Mouse (Mus musculus) lung, postnatal 0 days (tissue): ENCODE measurements around the gene Gm17482. TPM values are rescaled to one million over a fixed set of nuclear protein-coding genes. Genes with fewer than 3 reads are reported as not detected.

Source experiments
- ATAC-seq: fragments of 200-750 bp; cut with Nextera tagmentation; 2 replicates; pipeline ENCODE4 v1.8.0; 2017; ENCODE audit warnings: moderate library complexity
- DNase-seq: peaks from one replicate; pipeline ENCODE4 v3.0.0-alpha.2; 2016; ENCODE audit warnings: low spot score
- H3K27ac ChIP-seq: fragments of 300-500 bp; sonication (generic); 2 replicates; pipeline ENCODE4 v1.5.1; 2014; ENCODE audit warnings: antibody characterized with exemption, mild to moderate bottlenecking, low read length, mixed read lengths
- H3K27me3 ChIP-seq: fragments of 300-500 bp; sonication (generic); replicated peaks from 2 replicates; pipeline ENCODE4 v1.6.1; 2014; ENCODE audit warnings: low read length, mixed read lengths; ENCODE audit not compliant: insufficient read depth
- H3K36me3 ChIP-seq: fragments of 300-500 bp; sonication (generic); 2 replicates; pipeline ENCODE4 v1.6.1; 2014; ENCODE audit warnings: low read length, mixed read lengths; ENCODE audit not compliant: insufficient read depth
- H3K4me1 ChIP-seq: fragments of 300-500 bp; sonication (generic); 2 replicates; pipeline ENCODE4 v1.6.1; 2014; ENCODE audit warnings: antibody characterized with exemption, low read depth, low read length, mixed read lengths; ENCODE audit not compliant: insufficient read depth
- H3K4me2 ChIP-seq: fragments of 300-500 bp; sonication (generic); replicated peaks from 2 replicates; pipeline ENCODE4 v1.6.1; 2014; ENCODE audit warnings: low read depth, mild to moderate bottlenecking, low read length, moderate library complexity, mixed read lengths
- H3K4me3 ChIP-seq: fragments of 300-500 bp; sonication (generic); 2 replicates; pipeline ENCODE4 v1.5.1; 2014; ENCODE audit warnings: low read depth, low read length
- H3K9ac ChIP-seq: fragments of 300-500 bp; sonication (generic); replicated peaks from 2 replicates; pipeline ENCODE4 v1.6.1; 2014; ENCODE audit warnings: low read depth, mild to moderate bottlenecking
- H3K9me3 ChIP-seq: fragments of 300-500 bp; sonication (generic); 2 replicates; pipeline ENCODE4 v1.6.1; 2016; ENCODE audit warnings: low read length, mixed read lengths
- CTCF ChIP-seq: IDR thresholded peaks from 2 replicates; pipeline ENCODE4 v1.5.1; 2016; ENCODE audit warnings: antibody characterized with exemption, mild to moderate bottlenecking
- EP300 ChIP-seq: IDR thresholded peaks from 2 replicates; pipeline ENCODE4 v1.6.1; 2016; ENCODE audit warnings: antibody characterized with exemption, mild to moderate bottlenecking, control low read depth
- WGBS: fragments of 180-500 bp; shearing (Covaris S2); extraction: QIAGEN DNeasy Blood & Tissue Kit; methylation state at CpG from one replicate; pipeline ENCODE4 v1.1.7; 2014; 5-methylcytosine and 5-hydroxymethylcytosine counted together
- polyA plus RNA-seq: library from polyadenylated mRNA; unstranded; fragments of >200 nt; fragmentation: Nextera tagmentation; extraction: Ambion mirVana; gene quantifications from 2 replicates; pipeline ENCODE4 v1.2.1, GENCODE M21; 2015

The Gm17482 gene
- polyA plus RNA-seq, 1 experiment from 2014 or later = not detected

GRCm38 (mm10) chr6:115210820-115211219, 16.3 kb upstream of the Gm17482 start:
- no peak overlapping the region for H3K4me2 ChIP-seq
- ATAC-seq = 0 out of 2 replicates have a peak, but pooled peaks have one; percentile 19
- H3K9me3 ChIP-seq = no peaks in the 10 kb centered on the region
- no peaks in the 10 kb centered on the region for H3K27me3 ChIP-seq
- no peaks in the 10 kb centered on the region for H3K36me3 ChIP-seq
- H3K4me3 ChIP-seq = no peak overlapping the region
- DNase-seq = peak; percentile 72
- TF ChIP-seq CTCF (no peak), EP300 (0 out of 2 replicates have a peak, but pooled peaks have one; percentile 20)
- H3K9ac ChIP-seq = no peak overlapping the region
- WGBS = 64% methylated on average over 3 of the region's 3 CpGs
- no peaks in the 10 kb centered on the region for H3K4me1 ChIP-seq
- no peak overlapping the region for H3K27ac ChIP-seq

GRCm38 (mm10) chr6:115212132-115212903, 14.8 kb upstream of the Gm17482 start:
- Histone ChIP-seq H3K27ac (no peak overlapping the region; the same call in 1 of the 2 replicates), H3K27me3 (no peaks in the 10 kb centered on the region), H3K9ac (no peak overlapping the region), H3K4me2 (no peak overlapping the region), H3K36me3 (no peaks in the 10 kb centered on the region), H3K4me1 (no peaks in the 10 kb centered on the region), H3K4me3 (no peak overlapping the region), H3K9me3 (no peaks in the 10 kb centered on the region)
- TF ChIP-seq EP300 (peak; percentile 79), CTCF (no peak)
- ATAC-seq (peak; percentile 64), DNase-seq (peak; percentile 84)
- 46% methylated on average over 5 of the region's 5 CpGs for WGBS

- TF ChIP-seq EP300 = no peak
- TF ChIP-seq CTCF = no peak
- Histone ChIP-seq H3K9me3 (no peaks in the 10 kb centered on the region), H3K9ac (no peak overlapping the region), H3K4me2 (no peak overlapping the region), H3K4me3 (no peak overlapping the region), H3K36me3 (no peaks in the 10 kb centered on the region), H3K27ac (no peak overlapping the region), H3K27me3 (no peaks in the 10 kb centered on the region), H3K4me1 (no peaks in the 10 kb centered on the region)
- 44% methylated on average over 5 of the region's 5 CpGs for WGBS
- ATAC-seq = no peak
- no peak for DNase-seq
Observed at GRCm38 (mm10) chr6:115213129-115213528, 14.0 kb upstream of the Gm17482 start.

- no peak overlapping the region for H3K9ac ChIP-seq
- no peaks in the 10 kb centered on the region for H3K27me3 ChIP-seq
- no peak overlapping the region for H3K4me2 ChIP-seq
- no peak for TF ChIP-seq CTCF
- no peak for TF ChIP-seq EP300
- no peaks in the 10 kb centered on the region for H3K4me1 ChIP-seq
- no peak overlapping the region for H3K27ac ChIP-seq
- no peaks in the 10 kb centered on the region for H3K36me3 ChIP-seq
- H3K9me3 ChIP-seq = no peaks in the 10 kb centered on the region
- DNase-seq (no peak), ATAC-seq (no peak)
- WGBS = 81% methylated on average over 8 of the region's 8 CpGs
- no peak overlapping the region for H3K4me3 ChIP-seq
Observed at GRCm38 (mm10) chr6:115221215-115221641, 5.9 kb upstream of the Gm17482 start.

DNA sequence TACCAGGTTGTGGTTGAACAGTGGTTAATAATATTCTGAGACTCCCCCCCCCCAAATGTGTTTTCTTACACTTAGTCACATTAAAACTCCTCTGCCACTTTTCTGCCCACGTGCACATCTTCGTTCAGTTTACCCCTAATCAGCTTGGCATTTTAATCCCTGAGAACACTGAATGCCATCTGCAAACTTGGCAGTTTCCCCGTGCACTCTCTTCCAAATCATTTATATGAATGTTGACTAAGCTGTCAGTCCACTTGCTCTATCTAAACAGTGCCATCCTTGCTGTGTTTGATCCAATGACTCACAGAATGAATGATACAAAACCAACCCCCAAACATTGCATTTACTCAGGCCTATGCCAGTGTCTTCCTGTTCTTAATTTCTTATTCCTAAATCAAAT, 1.6 kb upstream of the Gm17482 start:
- TF ChIP-seq EP300 (no peak), CTCF (no peak)
- Histone ChIP-seq H3K4me3 (no peak overlapping the region), H3K4me1 (no peaks in the 10 kb centered on the region), H3K9me3 (no peaks in the 10 kb centered on the region), H3K27me3 (no peaks in the 10 kb centered on the region), H3K27ac (no peak overlapping the region), H3K9ac (no peak overlapping the region), H3K36me3 (no peaks in the 10 kb centered on the region), H3K4me2 (no peak overlapping the region)
- 35% methylated on average over 3 of the region's 3 CpGs for WGBS
- ATAC-seq (no peak), DNase-seq (no peak)

GRCm38 (mm10) chr6:115227529-115227928, 386 bp downstream of the Gm17482 start:
- Histone ChIP-seq H3K9ac (no peak overlapping the region), H3K4me1 (0 out of 2 replicates have a peak, but pooled peaks cover 5% of the 10 kb centered on the region), H3K27ac (no peak overlapping the region), H3K4me3 (no peak overlapping the region), H3K9me3 (no peaks in the 10 kb centered on the region), H3K36me3 (no peaks in the 10 kb centered on the region), H3K27me3 (no peaks in the 10 kb centered on the region), H3K4me2 (no peak overlapping the region)
- peak; percentile 91 for TF ChIP-seq CTCF
- TF ChIP-seq EP300 = no peak
- ATAC-seq (peak; percentile 47; the same call in 1 of the 2 replicates), DNase-seq (peak; percentile 86)
- WGBS = 9% methylated on average over 2 of the region's 2 CpGs
